Mouse (Mus musculus): ENCODE results near the gene Tnip3. TPM values are rescaled to one million over a fixed set of nuclear protein-coding genes. Genes with fewer than 3 reads are reported as not detected.

Gene Tnip3
- polyA plus RNA-seq, 1 experiment from 2014 or later = 0.58 TPM

DNA sequence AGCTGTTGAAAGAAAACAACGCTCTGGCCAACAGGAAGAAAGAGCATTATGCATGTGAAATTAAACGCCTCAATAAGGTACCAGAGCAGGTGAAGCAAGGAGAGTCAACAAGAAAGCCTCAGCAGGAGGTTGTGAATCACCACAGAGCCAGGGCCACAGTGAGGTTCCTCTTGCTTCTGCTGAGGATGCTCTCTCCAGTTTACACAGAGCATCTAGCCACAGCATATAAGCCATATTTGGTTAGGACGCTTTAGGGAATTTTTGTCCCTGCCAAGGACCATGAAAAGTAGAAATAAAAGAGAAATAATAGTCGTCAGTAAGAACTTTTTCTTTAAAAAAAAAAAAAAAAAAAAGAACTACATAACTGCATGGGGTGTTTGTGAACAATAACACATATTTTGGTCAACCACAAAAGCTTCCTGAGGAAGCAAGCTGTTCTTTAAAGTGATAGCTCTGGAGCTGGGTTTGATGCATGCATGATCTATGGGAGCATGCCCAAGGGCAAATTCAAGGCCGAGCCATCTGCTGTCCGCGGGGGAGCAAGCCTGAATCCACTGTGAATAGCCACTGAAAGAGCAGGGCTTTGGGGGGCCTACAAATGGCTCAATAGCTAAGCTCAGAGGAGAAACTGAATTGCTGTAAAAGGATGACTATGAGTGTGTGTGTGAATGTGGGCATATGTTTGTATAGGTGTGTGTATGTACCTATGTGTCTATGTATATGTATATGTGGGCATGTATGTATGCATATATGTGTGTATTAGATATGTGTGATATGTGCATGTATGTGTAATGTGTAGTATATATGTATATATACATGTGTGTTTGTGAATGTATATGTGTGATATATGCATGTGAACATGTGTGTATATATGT is 75.0 kb downstream of the Tnip3 start:
- Histone ChIP-seq H3K9me3 (ENCODE audit: control insufficient read depth, low read length) (no peaks in the 10 kb centered on the region), H3K27me3 (ENCODE audit: control insufficient read depth, insufficient read depth, low read length) (no peaks in the 10 kb centered on the region), H3K36me3 (ENCODE audit: control insufficient read depth, insufficient read depth, low read length) (no peaks in the 10 kb centered on the region), H3K9ac (ENCODE audit: low read length) (no peak overlapping the region), H3K27ac (replicated peaks in 1 of 2; ENCODE audit: control insufficient read depth in 1 of 2, insufficient read depth in 1 of 2, low read depth in 2 of 2, low read length in 2 of 2) (no peak overlapping the region), H3K4me1 (ENCODE audit: control insufficient read depth in 2 of 2, insufficient read depth in 2 of 2, low read length in 2 of 2) (peaks cover 0 to 4% of the 10 kb centered on the region in 2 experiments; a peak in 1 of 4 replicates), H3K4me2 (ENCODE audit: low read length) (no peak overlapping the region), H3K4me3 (ENCODE audit: control insufficient read depth in 1 of 2, insufficient read depth in 1 of 2, low read depth in 1 of 2, low read length in 2 of 2) (no peak overlapping the region)
- ATAC-seq (ENCODE audit: insufficient number of reproducible peaks, insufficient read depth, low FRiP score, low read depth) = no peak
- 55% methylated on average over 7 of the region's 7 CpGs for WGBS

DNA sequence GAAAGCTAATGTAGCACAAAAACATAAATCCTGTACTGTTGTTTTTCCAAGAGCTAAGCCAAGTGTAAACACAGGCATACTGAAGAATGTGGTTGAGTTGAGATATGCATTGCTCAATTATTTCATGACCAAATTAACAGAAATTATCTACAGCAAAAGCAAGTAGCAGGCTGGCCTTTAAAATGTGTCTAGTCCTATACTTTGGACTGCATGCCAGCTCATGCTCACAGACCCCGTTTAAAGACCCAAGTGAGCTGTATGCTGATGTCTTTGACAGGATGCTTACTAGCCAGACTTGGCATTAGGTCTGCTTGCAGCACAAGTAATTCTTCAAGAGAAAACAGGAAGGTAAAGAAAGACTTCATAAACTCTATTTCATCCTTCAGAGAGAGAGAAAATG is 75.8 kb downstream of the Tnip3 start:
- H3K9me3 ChIP-seq (ENCODE audit: control insufficient read depth, low read length) = no peaks in the 10 kb centered on the region
- no peak overlapping the region for H3K4me2 ChIP-seq (ENCODE audit: low read length)
- WGBS = 27% methylated on average over 1 of the region's 1 CpGs
- H3K27ac ChIP-seq (replicated peaks in 1 of 2; ENCODE audit: control insufficient read depth in 1 of 2, insufficient read depth in 1 of 2, low read depth in 2 of 2, low read length in 2 of 2) = no peak overlapping the region
- no peak overlapping the region for H3K4me3 ChIP-seq (ENCODE audit: control insufficient read depth in 1 of 2, insufficient read depth in 1 of 2, low read depth in 1 of 2, low read length in 2 of 2)
- H3K4me1 ChIP-seq (ENCODE audit: control insufficient read depth in 2 of 2, insufficient read depth in 2 of 2, low read length in 2 of 2) = peaks cover 0 to 4% of the 10 kb centered on the region in 2 experiments; a peak in 1 of 4 replicates
- no peak overlapping the region for H3K9ac ChIP-seq (ENCODE audit: low read length)
- no peak for ATAC-seq (ENCODE audit: insufficient number of reproducible peaks, insufficient read depth, low FRiP score, low read depth)
- no peaks in the 10 kb centered on the region for H3K27me3 ChIP-seq (ENCODE audit: control insufficient read depth, insufficient read depth, low read length)
- no peaks in the 10 kb centered on the region for H3K36me3 ChIP-seq (ENCODE audit: control insufficient read depth, insufficient read depth, low read length)

DNA sequence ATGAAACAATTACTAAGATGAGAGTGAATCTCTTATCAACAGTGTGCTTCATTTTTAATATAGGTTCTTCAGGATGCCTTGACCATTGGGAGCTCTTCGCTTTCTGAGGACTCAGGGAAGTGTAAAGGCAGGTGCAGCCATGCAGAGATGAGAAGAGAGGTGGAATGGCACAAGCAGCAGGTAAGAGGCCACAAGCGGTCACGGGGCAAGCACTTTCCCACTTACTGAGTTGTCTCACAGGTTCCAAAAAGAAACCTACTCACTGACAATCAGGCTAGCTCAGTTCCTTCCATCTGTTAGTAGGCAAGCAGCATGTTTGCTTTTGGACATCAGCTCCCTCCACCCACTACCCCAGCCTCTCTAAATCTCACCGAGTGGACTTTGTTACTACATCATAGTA is 80.7 kb downstream of the Tnip3 start:
- no peaks in the 10 kb centered on the region for H3K36me3 ChIP-seq (ENCODE audit: control insufficient read depth, insufficient read depth, low read length)
- H3K9ac ChIP-seq (ENCODE audit: low read length) = no peak overlapping the region
- H3K27ac ChIP-seq (replicated peaks in 1 of 2; ENCODE audit: control insufficient read depth in 1 of 2, insufficient read depth in 1 of 2, low read depth in 2 of 2, low read length in 2 of 2) = no peak overlapping the region
- H3K4me2 ChIP-seq (ENCODE audit: low read length) = no peak overlapping the region
- H3K9me3 ChIP-seq (ENCODE audit: control insufficient read depth, low read length) = no peaks in the 10 kb centered on the region
- H3K4me1 ChIP-seq (ENCODE audit: control insufficient read depth in 2 of 2, insufficient read depth in 2 of 2, low read length in 2 of 2) = peaks cover 0 to 2% of the 10 kb centered on the region in 2 experiments; a peak in 1 of 4 replicates
- 92% methylated on average over 4 of the region's 4 CpGs for WGBS
- H3K27me3 ChIP-seq (ENCODE audit: control insufficient read depth, insufficient read depth, low read length) = no peaks in the 10 kb centered on the region
- no peak for ATAC-seq (ENCODE audit: insufficient number of reproducible peaks, insufficient read depth, low FRiP score, low read depth)
- no peak overlapping the region for H3K4me3 ChIP-seq (ENCODE audit: control insufficient read depth in 1 of 2, insufficient read depth in 1 of 2, low read depth in 1 of 2, low read length in 2 of 2)

DNA sequence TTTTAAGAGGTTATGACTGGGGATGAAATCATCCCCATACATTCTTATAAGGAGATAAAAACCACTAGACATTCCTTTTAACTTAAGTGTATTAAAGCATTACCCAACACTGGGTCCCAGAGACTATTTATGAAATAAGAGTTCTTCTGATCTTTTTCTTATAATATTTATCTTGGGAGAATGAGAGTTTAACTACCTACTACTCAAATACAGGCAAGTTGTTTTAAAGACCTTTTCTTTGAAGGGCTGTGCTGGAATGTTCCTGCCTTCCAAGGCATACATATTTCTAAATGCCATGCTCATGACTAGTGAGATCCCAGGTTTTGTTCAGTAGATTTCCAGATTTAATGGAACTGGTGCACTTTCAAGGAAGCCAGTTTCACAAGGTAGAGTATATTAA is 81.8 kb downstream of the Tnip3 start:
- Histone ChIP-seq H3K9ac (ENCODE audit: low read length) (no peak overlapping the region), H3K4me3 (ENCODE audit: control insufficient read depth in 1 of 2, insufficient read depth in 1 of 2, low read depth in 1 of 2, low read length in 2 of 2) (no peak overlapping the region), H3K4me2 (ENCODE audit: low read length) (no peak overlapping the region), H3K27me3 (ENCODE audit: control insufficient read depth, insufficient read depth, low read length) (no peaks in the 10 kb centered on the region), H3K9me3 (ENCODE audit: control insufficient read depth, low read length) (no peaks in the 10 kb centered on the region), H3K4me1 (ENCODE audit: control insufficient read depth in 2 of 2, insufficient read depth in 2 of 2, low read length in 2 of 2) (peaks cover 2 to 11% of the 10 kb centered on the region in 2 experiments; a peak in 3 of 4 replicates), H3K36me3 (ENCODE audit: control insufficient read depth, insufficient read depth, low read length) (no peaks in the 10 kb centered on the region), H3K27ac (replicated peaks in 1 of 2; ENCODE audit: control insufficient read depth in 1 of 2, insufficient read depth in 1 of 2, low read depth in 2 of 2, low read length in 2 of 2) (no peak overlapping the region)
- no peak for ATAC-seq (ENCODE audit: insufficient number of reproducible peaks, insufficient read depth, low FRiP score, low read depth)

DNA sequence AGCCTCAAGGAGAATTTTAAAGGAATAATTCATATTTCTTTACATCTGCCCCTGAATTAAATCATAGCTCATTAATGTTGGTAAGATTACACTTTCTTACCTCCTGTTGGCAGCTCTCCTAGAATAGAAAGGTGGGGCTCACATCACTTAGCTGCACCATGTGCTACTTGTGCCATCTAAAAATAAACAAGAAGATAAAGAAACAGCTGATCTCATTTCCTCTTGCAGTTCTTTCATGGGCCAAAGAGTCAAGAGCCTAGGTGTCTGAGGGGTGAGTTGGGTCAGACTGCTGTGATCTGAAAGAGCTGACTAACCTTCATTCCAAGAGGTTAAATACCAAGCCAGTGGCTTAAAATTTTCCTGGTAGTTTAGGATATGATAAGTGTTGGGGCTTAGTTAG is 86.7 kb downstream of the Tnip3 start:
- ATAC-seq (ENCODE audit: insufficient number of reproducible peaks, insufficient read depth, low FRiP score, low read depth) = peak; percentile 64
- Histone ChIP-seq H3K4me2 (ENCODE audit: low read length) (peak overlapping the region; percentile 21; the same call in 1 of the 2 replicates), H3K27ac (replicated peaks in 1 of 2; ENCODE audit: control insufficient read depth in 1 of 2, insufficient read depth in 1 of 2, low read depth in 2 of 2, low read length in 2 of 2) (peak overlapping the region; percentile 78 to 85), H3K4me1 (ENCODE audit: control insufficient read depth in 2 of 2, insufficient read depth in 2 of 2, low read length in 2 of 2) (peaks cover 4 to 17% of the 10 kb centered on the region in 2 experiments; a peak in 3 of 4 replicates), H3K27me3 (ENCODE audit: control insufficient read depth, insufficient read depth, low read length) (no peaks in the 10 kb centered on the region), H3K9ac (ENCODE audit: low read length) (no peak overlapping the region), H3K36me3 (ENCODE audit: control insufficient read depth, insufficient read depth, low read length) (no peaks in the 10 kb centered on the region), H3K9me3 (ENCODE audit: control insufficient read depth, low read length) (no peaks in the 10 kb centered on the region), H3K4me3 (ENCODE audit: control insufficient read depth in 1 of 2, insufficient read depth in 1 of 2, low read depth in 1 of 2, low read length in 2 of 2) (no peak overlapping the region)

DNA sequence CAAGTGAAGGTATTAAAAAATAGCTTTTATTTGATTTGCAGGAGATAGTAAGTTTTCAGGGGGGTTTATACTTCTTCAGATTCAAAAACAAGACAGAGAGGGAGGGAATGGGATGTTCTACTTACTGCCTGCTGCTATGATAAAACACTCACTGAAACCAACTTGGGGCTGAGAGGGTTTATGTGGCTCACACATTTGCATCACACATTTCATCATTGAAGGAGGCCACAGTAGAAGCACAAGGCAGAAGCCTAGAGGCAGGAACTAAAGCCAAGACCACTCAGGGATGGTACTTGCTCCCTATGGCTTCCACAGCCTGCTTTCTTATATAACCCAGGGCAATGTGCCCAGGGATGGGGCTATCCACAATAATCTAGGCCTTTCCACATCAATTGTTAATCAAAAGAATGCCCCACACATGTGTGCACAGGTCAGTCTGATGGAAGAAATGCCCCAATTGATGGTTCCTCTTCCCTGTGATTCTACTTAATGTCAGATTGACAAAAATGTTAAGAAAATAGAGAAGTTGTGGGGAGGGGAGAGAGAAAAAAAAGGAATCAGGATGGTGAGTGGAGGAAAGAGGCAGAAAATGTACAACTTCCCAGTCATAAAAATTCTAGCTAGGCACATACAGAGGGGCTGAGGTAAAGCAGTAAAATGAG is 88.9 kb downstream of the Tnip3 start:
- ATAC-seq (ENCODE audit: insufficient number of reproducible peaks, insufficient read depth, low FRiP score, low read depth) = no peak
- Histone ChIP-seq H3K9me3 (ENCODE audit: control insufficient read depth, low read length) (no peaks in the 10 kb centered on the region), H3K4me1 (ENCODE audit: control insufficient read depth in 2 of 2, insufficient read depth in 2 of 2, low read length in 2 of 2) (peaks cover 5 to 17% of the 10 kb centered on the region in 2 experiments; a peak in 3 of 4 replicates), H3K4me3 (ENCODE audit: control insufficient read depth in 1 of 2, insufficient read depth in 1 of 2, low read depth in 1 of 2, low read length in 2 of 2) (no peak overlapping the region), H3K4me2 (ENCODE audit: low read length) (no peak overlapping the region), H3K27ac (replicated peaks in 1 of 2; ENCODE audit: control insufficient read depth in 1 of 2, insufficient read depth in 1 of 2, low read depth in 2 of 2, low read length in 2 of 2) (no peak overlapping the region), H3K36me3 (ENCODE audit: control insufficient read depth, insufficient read depth, low read length) (no peaks in the 10 kb centered on the region), H3K27me3 (ENCODE audit: control insufficient read depth, insufficient read depth, low read length) (no peaks in the 10 kb centered on the region), H3K9ac (ENCODE audit: low read length) (no peak overlapping the region)

DNA sequence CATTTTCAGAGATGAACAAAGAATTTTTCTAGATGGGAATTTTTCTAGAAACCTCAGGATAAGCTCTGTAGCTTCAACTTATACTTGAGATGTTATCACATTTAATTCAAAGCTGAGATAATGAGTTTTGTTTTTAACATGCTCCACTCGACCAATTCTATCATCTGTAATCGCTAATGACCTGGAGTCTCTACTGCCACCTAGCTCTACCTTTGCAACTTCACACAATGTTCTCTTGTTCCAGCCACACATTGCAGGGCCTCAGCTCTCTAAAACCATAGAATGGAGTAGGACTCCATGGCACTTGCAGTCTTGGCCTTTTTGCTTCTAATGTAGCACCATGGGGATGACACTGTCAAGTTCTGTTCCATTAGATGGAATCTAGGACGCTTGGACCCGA is 90.5 kb downstream of the Tnip3 start:
- H3K27ac ChIP-seq (replicated peaks in 1 of 2; ENCODE audit: control insufficient read depth in 1 of 2, insufficient read depth in 1 of 2, low read depth in 2 of 2, low read length in 2 of 2) = no peak overlapping the region
- ATAC-seq (ENCODE audit: insufficient number of reproducible peaks, insufficient read depth, low FRiP score, low read depth) = no peak
- H3K27me3 ChIP-seq (ENCODE audit: control insufficient read depth, insufficient read depth, low read length) = no peaks in the 10 kb centered on the region
- H3K4me2 ChIP-seq (ENCODE audit: low read length) = no peak overlapping the region
- H3K36me3 ChIP-seq (ENCODE audit: control insufficient read depth, insufficient read depth, low read length) = no peaks in the 10 kb centered on the region
- H3K4me3 ChIP-seq (ENCODE audit: control insufficient read depth in 1 of 2, insufficient read depth in 1 of 2, low read depth in 1 of 2, low read length in 2 of 2) = no peak overlapping the region
- WGBS = 62% methylated on average over 4 of the region's 4 CpGs
- peaks cover 6 to 17% of the 10 kb centered on the region in 2 experiments; a peak in 3 of 4 replicates for H3K4me1 ChIP-seq (ENCODE audit: control insufficient read depth in 2 of 2, insufficient read depth in 2 of 2, low read length in 2 of 2)
- H3K9ac ChIP-seq (ENCODE audit: low read length) = no peak overlapping the region
- no peaks in the 10 kb centered on the region for H3K9me3 ChIP-seq (ENCODE audit: control insufficient read depth, low read length)
